In genomic region chr9:56106274-56107072, GRCm38 (mm10) we compare ENCODE assay signal across 22 mouse cellular contexts. TPM values are rescaled to one million over a fixed set of nuclear protein-coding genes. Genes with fewer than 3 reads are reported as not detected.
A peak's percentile ranks its signal among the peaks of the same experiment; 100 is the strongest.
DNase-seq lines count a peak whose midpoint lies in the region; ATAC-seq and TF ChIP-seq lines count a peak whose summit lies in the region.
"Had no signal": no experiment of that assay in that cellular context is flagged by ENCODE, and none has a peak within 500 bp of the region (broad histone marks: within the 10 kb centered on the region; RNA-seq: fewer than 3 reads in every experiment).

No protein-coding gene starts in this region.

- no peaks in the 10 kb centered on the region for H3K9me3 ChIP-seq in limb, embryonic 14.5 days (ENCODE audit: control insufficient read depth, low read length)
- no peaks in the 10 kb centered on the region for H3K9me3 ChIP-seq in intestine, postnatal 0 days (ENCODE audit: control insufficient read depth)
- H3K9me3 ChIP-seq: embryonic facial prominence, embryonic 13.5 days; heart, embryonic 12.5 days; kidney, embryonic 15.5 days; limb, embryonic 15.5 days; midbrain, embryonic 12.5 days had no signal

- no peak overlapping the region for H3K4me2 ChIP-seq in limb, embryonic 14.5 days (replicated peaks; ENCODE audit: low read depth, low read length, severe bottlenecking)
- no peak overlapping the region for H3K4me2 ChIP-seq in intestine, postnatal 0 days (replicated peaks; ENCODE audit: low read depth)
- H3K4me2 ChIP-seq: embryonic facial prominence, embryonic 13.5 days; heart, embryonic 12.5 days; hindbrain, embryonic 14.5 days; kidney, embryonic 15.5 days; limb, embryonic 15.5 days; midbrain, embryonic 12.5 days had no signal

- H3K79me3 ChIP-seq in C2C12 (ENCODE audit: low read depth), result no peaks in the 10 kb centered on the region

- WGBS in limb, embryonic 14.5 days, result 53% methylated on average over 6 of the region's 6 CpGs
- 80% methylated on average over 6 of the region's 6 CpGs for WGBS in intestine, postnatal 0 days

- no peak overlapping the region for H3ac ChIP-seq in C2C12 (ENCODE audit: control insufficient read depth, insufficient read length, low read depth)

- no peak for TF ChIP-seq POLR2A in bone marrow macrophage, adult 2 months (IDR thresholded peaks at IDR 0.05; ENCODE audit: borderline replicate concordance, low read depth, low read length)
- no peak for TF ChIP-seq POLR2A in limb, embryonic 14.5 days (IDR thresholded peaks at IDR 0.05; ENCODE audit: borderline replicate concordance, extremely low read depth, insufficient read depth, insufficient read length)

- no peaks in the 10 kb centered on the region for H3K36me3 ChIP-seq in C2C12 (ENCODE audit: control insufficient read depth, insufficient read depth)
- no peaks in the 10 kb centered on the region for H3K36me3 ChIP-seq in limb, embryonic 14.5 days (ENCODE audit: control insufficient read depth, insufficient read depth, low read length)
- H3K36me3 ChIP-seq in intestine, postnatal 0 days (ENCODE audit: control insufficient read depth, insufficient read depth), result no peaks in the 10 kb centered on the region
- H3K36me3 ChIP-seq: embryonic facial prominence, embryonic 13.5 days; heart, embryonic 12.5 days; kidney, embryonic 15.5 days; limb, embryonic 15.5 days; midbrain, embryonic 12.5 days had no signal

- H3K4me3 ChIP-seq in C2C12 (ENCODE audit: insufficient read depth, poor library complexity, severe bottlenecking), result no peak overlapping the region
- H3K4me3 ChIP-seq in bone marrow macrophage, adult 2 months (ENCODE audit: insufficient read depth, low read length), result no peak overlapping the region
- H3K4me3 ChIP-seq in limb, embryonic 14.5 days (replicated peaks; ENCODE audit: low read length), result no peak overlapping the region
- H3K4me3 ChIP-seq in intestine, postnatal 0 days (ENCODE audit: low read depth, low read length), result no peak overlapping the region
- H3K4me3 ChIP-seq: embryonic facial prominence, embryonic 13.5 days; heart, embryonic 12.5 days; kidney, embryonic 15.5 days; limb, embryonic 15.5 days; midbrain, embryonic 12.5 days had no signal

- peak overlapping the region; percentile 97 for H3K27ac ChIP-seq in bone marrow macrophage, adult 2 months (ENCODE audit: insufficient read depth, low read depth, low read length)
- H3K27ac ChIP-seq in limb, embryonic 14.5 days (replicated peaks; ENCODE audit: low read depth, low read length), result no peak overlapping the region; the same call in 1 of the 2 replicates
- no peak overlapping the region for H3K27ac ChIP-seq in intestine, postnatal 0 days (ENCODE audit: low read depth, low read length)
- H3K27ac ChIP-seq: embryonic facial prominence, embryonic 13.5 days; hindbrain, embryonic 14.5 days; kidney, embryonic 15.5 days; limb, embryonic 15.5 days; midbrain, embryonic 12.5 days had no signal

- peaks cover 85% of the 10 kb centered on the region for H3K4me1 ChIP-seq in bone marrow macrophage, adult 2 months (ENCODE audit: control insufficient read depth, insufficient read depth, low read length)
- no peaks in the 10 kb centered on the region for H3K4me1 ChIP-seq in limb, embryonic 14.5 days (ENCODE audit: control insufficient read depth, insufficient read depth, low read length)
- no peaks in the 10 kb centered on the region for H3K4me1 ChIP-seq in intestine, postnatal 0 days (replicated peaks; ENCODE audit: control insufficient read depth, insufficient read depth, low read length)
- H3K4me1 ChIP-seq: embryonic facial prominence, embryonic 13.5 days; midbrain, embryonic 12.5 days had no signal

- TF ChIP-seq CTCF in C2C12 (IDR thresholded peaks at IDR 0.05; ENCODE audit: control insufficient read depth, insufficient read depth, insufficient read length), result no peak
- TF ChIP-seq CTCF in bone marrow macrophage, adult 2 months (IDR thresholded peaks at IDR 0.05; ENCODE audit: low read depth, low read length), result no peak
- no peak for TF ChIP-seq CTCF in intestine, postnatal 0 days (IDR thresholded peaks at IDR 0.05; ENCODE audit: low read depth)

- ATAC-seq in limb, embryonic 14.5 days (ENCODE audit: low FRiP score, low read depth), result no peak
- ATAC-seq in intestine, postnatal 0 days, result no peak
- ATAC-seq: forebrain, postnatal 0 days had no signal

- no peaks in the 10 kb centered on the region for H3K79me2 ChIP-seq in C2C12 (ENCODE audit: control insufficient read depth, insufficient read depth)

- H3K9ac ChIP-seq in limb, embryonic 14.5 days (ENCODE audit: low read depth, low read length, severe bottlenecking), result no peak overlapping the region
- no peak overlapping the region for H3K9ac ChIP-seq in intestine, postnatal 0 days (ENCODE audit: low read depth, low read length)
- H3K9ac ChIP-seq: embryonic facial prominence, embryonic 13.5 days; forebrain, postnatal 0 days; heart, embryonic 12.5 days; hindbrain, embryonic 14.5 days; kidney, embryonic 15.5 days; limb, embryonic 15.5 days; midbrain, embryonic 12.5 days had no signal

- no peaks in the 10 kb centered on the region for H3K27me3 ChIP-seq in C2C12 (ENCODE audit: control insufficient read depth, insufficient read depth, insufficient read length)
- no peaks in the 10 kb centered on the region for H3K27me3 ChIP-seq in limb, embryonic 14.5 days (ENCODE audit: control insufficient read depth, insufficient read depth, low read length)
- no peaks in the 10 kb centered on the region for H3K27me3 ChIP-seq in intestine, postnatal 0 days (replicated peaks; ENCODE audit: control insufficient read depth, insufficient read depth, low read length)
- H3K27me3 ChIP-seq: embryonic facial prominence, embryonic 13.5 days; heart, embryonic 12.5 days; kidney, embryonic 15.5 days; limb, embryonic 15.5 days; midbrain, embryonic 12.5 days had no signal

- peak; percentile 34 to 51 for DNase-seq in kidney, postnatal 4 days
- DNase-seq in kidney, adult 8-10 months, result no peak
- peak; percentile 29 for DNase-seq in limb, embryonic 14.5 days (ENCODE audit: low spot score)
- no peak for DNase-seq in spleen, postnatal 10 days (ENCODE audit: low spot score in 2 of 2)
- DNase-seq in adrenal gland, adult 2 months, result no peak
- DNase-seq: adrenal gland, postnatal 36 days; B cell, adult 2 months; cerebellum, adult 9-10 months; forebrain, postnatal 0 days; layer of hippocampus, postnatal 36 days; lung, adult 2 months; lung, postnatal 36 days; thymus, postnatal 36 days had no signal

TF ChIP-seq in C2C12, 6 proteins besides CTCF, POLR2A, EP300 and RAD21:
- TF ChIP-seq FOSL1 (IDR thresholded peaks at IDR 0.05; ENCODE audit: insufficient read depth, low read length, poor library complexity, severe bottlenecking) (no peak), MYOD1 (IDR thresholded peaks at IDR 0.05; ENCODE audit: control insufficient read depth, insufficient read length, low read depth) (peak; percentile 13), CEBPB (IDR thresholded peaks at IDR 0.05; ENCODE audit: low read depth) (no peak), MYOG (IDR thresholded peaks at IDR 0.05; ENCODE audit: control insufficient read depth, extremely low read depth, insufficient read length) (no peak)

RNA-seq across cellular contexts. Expression of gene Pstpip1, which starts 16.7 kb away (rescaled TPM):
- 1.0 TPM for polyA plus RNA-seq in C2C12 (2012; fragmentation: generic; extraction: Trizol)
- polyA plus RNA-seq in bone marrow macrophage, adult 2 months (2012; ENCODE audit: insufficient read depth, insufficient read length, missing spikeins), result 163 and 182 TPM in 2 replicates
- 2.6 and 4.3 TPM in 2 replicates for polyA plus RNA-seq in limb, embryonic 14.5 days (2012; rRNA removed)
- 1.3 and 1.4 TPM in 2 replicates for polyA plus RNA-seq in limb, embryonic 14.5 days (2014; fragmentation: Nextera tagmentation; extraction: Ambion mirVana)
- 0.69 and 0.80 TPM in 2 replicates for polyA plus RNA-seq in intestine, postnatal 0 days (2015; fragmentation: Nextera tagmentation; extraction: Ambion mirVana)
- total RNA-seq in adrenal gland, adult 2 months (2021), result 1 to 10 TPM; 1.2 to 2.1 TPM
- 2.0 and 3.1 TPM in 2 replicates for polyA plus RNA-seq in adrenal gland, adult 2 months (2012; rRNA removed)

RNA-seq across cellular contexts. Expression of gene Tspan3, which starts 58.8 kb away (rescaled TPM):
- 60.6 TPM for polyA plus RNA-seq in C2C12 (2012; fragmentation: generic; extraction: Trizol)
- 57.9 and 64.3 TPM in 2 replicates for polyA plus RNA-seq in bone marrow macrophage, adult 2 months (2012; ENCODE audit: insufficient read depth, insufficient read length, missing spikeins)
- 359 and 443 TPM in 2 replicates for polyA plus RNA-seq in limb, embryonic 14.5 days (2012; rRNA removed)
- 516 and 544 TPM in 2 replicates for polyA plus RNA-seq in limb, embryonic 14.5 days (2014; fragmentation: Nextera tagmentation; extraction: Ambion mirVana)
- 213 and 230 TPM in 2 replicates for polyA plus RNA-seq in intestine, postnatal 0 days (2015; fragmentation: Nextera tagmentation; extraction: Ambion mirVana)
- total RNA-seq in adrenal gland, adult 2 months (2021), result 100 to 1,000 TPM in 1 of 2 experiments, 10 to 100 TPM in 1; 80.4 to 133 TPM
- polyA plus RNA-seq in adrenal gland, adult 2 months (2012; rRNA removed), result 158 and 160 TPM in 2 replicates

Comparison
In these comparisons a context has a peak if more than half of its experiments do, and no peak if none do; other contexts are left out.
1. DNase-seq: peak in kidney, postnatal 4 days (2 of 2) and limb, embryonic 14.5 days (single experiment); none in kidney, adult 8-10 months (0 of 2), spleen, postnatal 10 days (0 of 2) and adrenal gland, adult 2 months (single experiment).
2. RNA of gene Pstpip1, which starts 16.7 kb away (polyA plus RNA-seq): 163 to 182 TPM in bone marrow macrophage, adult 2 months; 1.3 to 4.3 TPM in limb, embryonic 14.5 days, 2.0 to 3.1 TPM in adrenal gland, adult 2 months, 1.0 TPM in C2C12 (single experiment) and 0.69 to 0.80 TPM in intestine, postnatal 0 days; every median in the first group is over 10 times any median in the second.